Mouse (Mus musculus): ENCODE data around the gene Polr3f. TPM values are rescaled to one million over a fixed set of nuclear protein-coding genes. Genes with fewer than 3 reads are reported as not detected.

The Polr3f gene
- polyA plus RNA-seq, 1 experiment from 2014 or later, result 26.4 TPM

GRCm38 (mm10) chr2:144550529-144550928, 23.0 kb downstream of the Polr3f start, which contains the start of gene Rbbp9:
Gene Rbbp9 (minus strand): TSS chr2:144550869.
- WGBS, result under 1% methylated on average over 17 of the region's 17 CpGs
- Histone ChIP-seq H3K9me3 (ENCODE audit: control insufficient read depth, low read length) (no peaks in the 10 kb centered on the region), H3K9ac (replicated peaks; ENCODE audit: low read depth, low read length) (peak within 1 kb of the TSS; percentile 62), H3K4me3 (ENCODE audit: low read depth, low read length) (peak within 1 kb of the TSS; percentile 67), H3K36me3 (ENCODE audit: control insufficient read depth, insufficient read depth, low read length) (peaks cover 8% of the 10 kb centered on the region; the same call in 1 of the 2 replicates), H3K27ac (ENCODE audit: low read depth, low read length) (peak within 1 kb of the TSS; percentile 78), H3K4me1 (ENCODE audit: control insufficient read depth, insufficient read depth, low read length) (peaks cover 9% of the 10 kb centered on the region; the same call in 1 of the 2 replicates), H3K4me2 (ENCODE audit: low read depth, low read length) (peak within 1 kb of the TSS; percentile 60), H3K27me3 (ENCODE audit: control insufficient read depth, insufficient read depth, low read length) (no peaks in the 10 kb centered on the region)
- ATAC-seq (ENCODE audit: low read depth), result peak; percentile 97

GRCm38 (mm10) chr2:144553905-144554304, 26.4 kb downstream of the Polr3f start:
- H3K27ac ChIP-seq (ENCODE audit: low read depth, low read length), result no peak overlapping the region
- no peaks in the 10 kb centered on the region for H3K9me3 ChIP-seq (ENCODE audit: control insufficient read depth, low read length)
- no peaks in the 10 kb centered on the region for H3K27me3 ChIP-seq (ENCODE audit: control insufficient read depth, insufficient read depth, low read length)
- no peak overlapping the region for H3K4me3 ChIP-seq (ENCODE audit: low read depth, low read length)
- ATAC-seq (ENCODE audit: low read depth), result no peak
- H3K4me2 ChIP-seq (ENCODE audit: low read depth, low read length), result no peak overlapping the region
- no peak overlapping the region for H3K9ac ChIP-seq (replicated peaks; ENCODE audit: low read depth, low read length)
- H3K4me1 ChIP-seq (ENCODE audit: control insufficient read depth, insufficient read depth, low read length), result peaks cover 13% of the 10 kb centered on the region; the same call in 1 of the 2 replicates
- H3K36me3 ChIP-seq (ENCODE audit: control insufficient read depth, insufficient read depth, low read length), result no peaks in the 10 kb centered on the region
- 90% methylated on average over 3 of the region's 3 CpGs for WGBS

- Histone ChIP-seq H3K4me1 (ENCODE audit: control insufficient read depth, insufficient read depth, low read length) (peaks cover 10% of the 10 kb centered on the region; the same call in 1 of the 2 replicates), H3K9me3 (ENCODE audit: control insufficient read depth, low read length) (no peaks in the 10 kb centered on the region), H3K27ac (ENCODE audit: low read depth, low read length) (peak overlapping the region; percentile 78), H3K4me2 (ENCODE audit: low read depth, low read length) (peak overlapping the region; percentile 80), H3K9ac (replicated peaks; ENCODE audit: low read depth, low read length) (peak overlapping the region; percentile 47; the same call in 1 of the 2 replicates), H3K4me3 (ENCODE audit: low read depth, low read length) (peak overlapping the region; percentile 66), H3K27me3 (ENCODE audit: control insufficient read depth, insufficient read depth, low read length) (no peaks in the 10 kb centered on the region), H3K36me3 (ENCODE audit: control insufficient read depth, insufficient read depth, low read length) (peaks cover 3% of the 10 kb centered on the region; the same call in 1 of the 2 replicates)
- ATAC-seq (ENCODE audit: low read depth), result no peak
- 4% methylated on average over 14 of the region's 14 CpGs for WGBS
Observed at GRCm38 (mm10) chr2:144555286-144555819, 27.8 kb downstream of the Polr3f start.

GRCm38 (mm10) chr2:144555820-144556552, 28.5 kb downstream of the Polr3f start, which contains the start of gene Sec23b:
Gene Sec23b (plus strand): TSS chr2:144556229.
- H3K27me3 ChIP-seq (ENCODE audit: control insufficient read depth, insufficient read depth, low read length), result no peaks in the 10 kb centered on the region
- WGBS, result under 1% methylated on average over 44 of the region's 44 CpGs
- H3K27ac ChIP-seq (ENCODE audit: low read depth, low read length), result peak within 1 kb of the TSS; percentile 78
- H3K4me1 ChIP-seq (ENCODE audit: control insufficient read depth, insufficient read depth, low read length), result peaks cover 10% of the 10 kb centered on the region; the same call in 1 of the 2 replicates
- peak within 1 kb of the TSS; percentile 66 for H3K4me3 ChIP-seq (ENCODE audit: low read depth, low read length)
- H3K9me3 ChIP-seq (ENCODE audit: control insufficient read depth, low read length), result no peaks in the 10 kb centered on the region
- peak within 1 kb of the TSS; percentile 80 for H3K4me2 ChIP-seq (ENCODE audit: low read depth, low read length)
- peak; percentile 98 for ATAC-seq (ENCODE audit: low read depth)
- peak within 1 kb of the TSS; percentile 57 for H3K9ac ChIP-seq (replicated peaks; ENCODE audit: low read depth, low read length)
- peaks cover 3% of the 10 kb centered on the region; the same call in 1 of the 2 replicates for H3K36me3 ChIP-seq (ENCODE audit: control insufficient read depth, insufficient read depth, low read length)

GRCm38 (mm10) chr2:144588723-144589122, 61.2 kb downstream of the Polr3f start:
- Histone ChIP-seq H3K9me3 (ENCODE audit: control insufficient read depth, low read length) (no peaks in the 10 kb centered on the region), H3K4me3 (ENCODE audit: low read depth, low read length) (no peak overlapping the region), H3K36me3 (ENCODE audit: control insufficient read depth, insufficient read depth, low read length) (peaks cover 41% of the 10 kb centered on the region), H3K4me2 (ENCODE audit: low read depth, low read length) (no peak overlapping the region), H3K4me1 (ENCODE audit: control insufficient read depth, insufficient read depth, low read length) (no peaks in the 10 kb centered on the region), H3K27me3 (ENCODE audit: control insufficient read depth, insufficient read depth, low read length) (no peaks in the 10 kb centered on the region), H3K27ac (ENCODE audit: low read depth, low read length) (no peak overlapping the region), H3K9ac (replicated peaks; ENCODE audit: low read depth, low read length) (no peak overlapping the region)
- ATAC-seq (ENCODE audit: low read depth), result no peak
- 81% methylated on average over 4 of the region's 4 CpGs for WGBS

Other genes with a start within 250 kb of the Polr3f start
- gene Ovol2, start 195.6 kb upstream of the Polr3f start, polyA plus RNA-seq (2014; fragmentation: Nextera tagmentation; extraction: Ambion mirVana), result 0.35 TPM in 1 of 2 replicates, not detected in the other
- 21.5 and 27.4 TPM in 2 replicates for gene Kat14, start 158.7 kb upstream of the Polr3f start, polyA plus RNA-seq (2014; fragmentation: Nextera tagmentation; extraction: Ambion mirVana)
- not detected in 2 replicates for gene Pet117, start 158.7 kb upstream of the Polr3f start, polyA plus RNA-seq (2014; fragmentation: Nextera tagmentation; extraction: Ambion mirVana)
- 18.7 and 23.9 TPM in 2 replicates for gene Dzank1, start 304 bp upstream of the Polr3f start, polyA plus RNA-seq (2014; fragmentation: Nextera tagmentation; extraction: Ambion mirVana)
- gene Rbbp9, start 23.2 kb downstream of the Polr3f start, polyA plus RNA-seq (2014; fragmentation: Nextera tagmentation; extraction: Ambion mirVana), result 56.0 and 58.9 TPM in 2 replicates
- 55.6 and 69.7 TPM in 2 replicates for gene Sec23b, start 28.5 kb downstream of the Polr3f start, polyA plus RNA-seq (2014; fragmentation: Nextera tagmentation; extraction: Ambion mirVana)
- 77.1 and 80.4 TPM in 2 replicates for gene Smim26, start 66.3 kb downstream of the Polr3f start, polyA plus RNA-seq (2014; fragmentation: Nextera tagmentation; extraction: Ambion mirVana)
- gene Dtd1, start 72.2 kb downstream of the Polr3f start, polyA plus RNA-seq (2014; fragmentation: Nextera tagmentation; extraction: Ambion mirVana), result 112 and 132 TPM in 2 replicates

Data from neural tube, embryonic 14.5 days (tissue).